Mouse (Mus musculus) embryonic facial prominence, embryonic 13.5 days (tissue): ENCODE measurements at regions not wholly inside any gene's neighbourhood (a gene's known extent, or its start where the extent isn't known, plus 50 kb on each side); places are given as distances from the start of the nearest gene placed in this dataset.
A peak's percentile ranks its signal among the peaks of the same experiment; 100 is the strongest.

Experiments
- ATAC-seq: fragments of 200-750 bp; cut with Nextera tagmentation; 2 replicates; pipeline ENCODE4 v1.8.0; 2017; ENCODE audit warnings: low read depth; ENCODE audit not compliant: insufficient number of reproducible peaks, insufficient read depth, low FRiP score, low TSS enrichment
- H3K27ac ChIP-seq: fragments of 300-500 bp; sonication (generic); 2 replicates; pipeline ENCODE4 v1.5.1; 2015; ENCODE audit warnings: moderate library complexity, mild to moderate bottlenecking, inconsistent platforms
- H3K27me3 ChIP-seq: fragments of 300-500 bp; sonication (generic); 2 replicates; pipeline ENCODE4 v1.6.1; 2015; ENCODE audit warnings: mild to moderate bottlenecking, inconsistent platforms
- H3K36me3 ChIP-seq: fragments of 300-500 bp; sonication (generic); 2 replicates; pipeline ENCODE4 v1.6.1; 2015; ENCODE audit warnings: mild to moderate bottlenecking, inconsistent platforms
- H3K4me1 ChIP-seq: fragments of 300-500 bp; sonication (generic); 2 replicates; pipeline ENCODE4 v1.6.1; 2015; ENCODE audit warnings: inconsistent platforms
- H3K4me2 ChIP-seq: fragments of 300-500 bp; sonication (generic); 2 replicates; pipeline ENCODE4 v1.6.1; 2015; ENCODE audit warnings: moderate library complexity, mild to moderate bottlenecking, inconsistent platforms
- H3K4me3 ChIP-seq: fragments of 300-500 bp; sonication (generic); 2 replicates; pipeline ENCODE4 v1.5.1; 2015; ENCODE audit warnings: mild to moderate bottlenecking, inconsistent platforms
- H3K9ac ChIP-seq: fragments of 300-500 bp; sonication (generic); 2 replicates; pipeline ENCODE4 v1.6.1; 2015; ENCODE audit warnings: mild to moderate bottlenecking, inconsistent platforms
- H3K9me3 ChIP-seq: fragments of 300-500 bp; sonication (generic); 2 replicates; pipeline ENCODE4 v1.6.1; 2016; ENCODE audit warnings: inconsistent platforms
- WGBS: fragments of 180-500 bp; shearing (Covaris S2); methylation state at CpG from one replicate; pipeline ENCODE4 v1.1.7; 2015; ENCODE audit warnings: mixed read lengths; 5-methylcytosine and 5-hydroxymethylcytosine counted together

GRCm38 (mm10) chr16:78697514-78698209, 121.2 kb upstream of the D16Ertd472e start:
- no peak for ATAC-seq
- Histone ChIP-seq H3K9me3 (no peaks in the 10 kb centered on the region), H3K36me3 (no peaks in the 10 kb centered on the region), H3K27me3 (no peaks in the 10 kb centered on the region), H3K4me3 (no peak overlapping the region), H3K27ac (no peak overlapping the region), H3K4me2 (no peak overlapping the region), H3K4me1 (peaks cover 9% of the 10 kb centered on the region), H3K9ac (no peak overlapping the region)
- WGBS: 47% methylated on average over 3 of the region's 3 CpGs

- no peak overlapping the region for H3K4me2 ChIP-seq
- no peaks in the 10 kb centered on the region for H3K9me3 ChIP-seq
- H3K27ac ChIP-seq: no peak overlapping the region
- no peak overlapping the region for H3K4me3 ChIP-seq
- H3K4me1 ChIP-seq: 0 out of 2 replicates have a peak, but pooled peaks cover 5% of the 10 kb centered on the region
- no peaks in the 10 kb centered on the region for H3K36me3 ChIP-seq
- no peaks in the 10 kb centered on the region for H3K27me3 ChIP-seq
- no peak for ATAC-seq
- no peak overlapping the region for H3K9ac ChIP-seq
Observed at GRCm38 (mm10) chr16:78688251-78688650, 111.7 kb upstream of the D16Ertd472e start.

GRCm38 (mm10) chr16:78685160-78685559, 108.7 kb upstream of the D16Ertd472e start:
- ATAC-seq: no peak
- H3K9ac ChIP-seq: no peak overlapping the region
- H3K36me3 ChIP-seq: no peaks in the 10 kb centered on the region
- WGBS: 11% methylated on average over 1 of the region's 1 CpGs
- no peaks in the 10 kb centered on the region for H3K9me3 ChIP-seq
- H3K27ac ChIP-seq: no peak overlapping the region
- H3K4me3 ChIP-seq: no peak overlapping the region
- no peaks in the 10 kb centered on the region for H3K27me3 ChIP-seq
- 0 out of 2 replicates have a peak, but pooled peaks cover 5% of the 10 kb centered on the region for H3K4me1 ChIP-seq
- H3K4me2 ChIP-seq: no peak overlapping the region

- no peak overlapping the region for H3K9ac ChIP-seq
- no peak overlapping the region for H3K4me2 ChIP-seq
- H3K27ac ChIP-seq: no peak overlapping the region
- 85% methylated on average over 8 of the region's 8 CpGs for WGBS
- no peaks in the 10 kb centered on the region for H3K36me3 ChIP-seq
- H3K9me3 ChIP-seq: no peaks in the 10 kb centered on the region
- H3K27me3 ChIP-seq: no peaks in the 10 kb centered on the region
- 0 out of 2 replicates have a peak, but pooled peaks cover 5% of the 10 kb centered on the region for H3K4me1 ChIP-seq
- ATAC-seq: no peak
- no peak overlapping the region for H3K4me3 ChIP-seq
Observed at GRCm38 (mm10) chr16:78684031-78684430, 107.5 kb upstream of the D16Ertd472e start.

GRCm38 (mm10) chr16:78661126-78661525, 84.6 kb upstream of the D16Ertd472e start:
- Histone ChIP-seq H3K4me1 (no peaks in the 10 kb centered on the region), H3K27me3 (no peaks in the 10 kb centered on the region), H3K4me3 (no peak overlapping the region), H3K9ac (no peak overlapping the region), H3K27ac (peak overlapping the region; percentile 48; the same call in 1 of the 2 replicates), H3K9me3 (no peaks in the 10 kb centered on the region), H3K4me2 (0 out of 2 replicates have a peak overlapping the region, but pooled peaks have one; percentile 7), H3K36me3 (no peaks in the 10 kb centered on the region)
- no peak for ATAC-seq
- WGBS: 46% methylated on average over 7 of the region's 7 CpGs

GRCm38 (mm10) chr16:78644710-78645109, 68.2 kb upstream of the D16Ertd472e start:
- Histone ChIP-seq H3K36me3 (no peaks in the 10 kb centered on the region), H3K9me3 (no peaks in the 10 kb centered on the region), H3K27ac (no peak overlapping the region), H3K9ac (no peak overlapping the region), H3K4me2 (no peak overlapping the region), H3K4me1 (no peaks in the 10 kb centered on the region; the same call in 1 of the 2 replicates), H3K27me3 (no peaks in the 10 kb centered on the region), H3K4me3 (no peak overlapping the region)
- WGBS: 0% methylated on average over 1 of the region's 1 CpGs
- ATAC-seq: no peak

- 33% methylated on average over 5 of the region's 5 CpGs for WGBS
- no peak for ATAC-seq
Observed at GRCm38 (mm10) chr16:78641717-78642116, 65.2 kb upstream of the D16Ertd472e start.

GRCm38 (mm10) chr16:78641205-78641604, 64.7 kb upstream of the D16Ertd472e start:
- Histone ChIP-seq H3K36me3 (no peaks in the 10 kb centered on the region), H3K27ac (no peak overlapping the region), H3K4me3 (no peak overlapping the region), H3K9me3 (no peaks in the 10 kb centered on the region), H3K9ac (no peak overlapping the region), H3K4me2 (no peak overlapping the region), H3K27me3 (no peaks in the 10 kb centered on the region), H3K4me1 (no peaks in the 10 kb centered on the region; the same call in 1 of the 2 replicates)
- no peak for ATAC-seq
- WGBS: 48% methylated on average over 3 of the region's 3 CpGs

More at GRCm38 (mm10) chr16:78641717-78642116, 65.2 kb upstream of the D16Ertd472e start:
- H3K36me3 ChIP-seq: no peaks in the 10 kb centered on the region
- H3K9ac ChIP-seq: no peak overlapping the region
- no peaks in the 10 kb centered on the region for H3K9me3 ChIP-seq
- no peak overlapping the region for H3K27ac ChIP-seq
- no peaks in the 10 kb centered on the region; the same call in 1 of the 2 replicates for H3K4me1 ChIP-seq
- no peaks in the 10 kb centered on the region for H3K27me3 ChIP-seq
- H3K4me2 ChIP-seq: no peak overlapping the region
- H3K4me3 ChIP-seq: no peak overlapping the region

GRCm38 (mm10) chr16:78637452-78637851, 60.9 kb upstream of the D16Ertd472e start:
- Histone ChIP-seq H3K9me3 (no peaks in the 10 kb centered on the region), H3K4me2 (no peak overlapping the region), H3K27me3 (no peaks in the 10 kb centered on the region), H3K9ac (no peak overlapping the region), H3K4me1 (no peaks in the 10 kb centered on the region; the same call in 1 of the 2 replicates), H3K4me3 (no peak overlapping the region), H3K36me3 (no peaks in the 10 kb centered on the region), H3K27ac (no peak overlapping the region)
- ATAC-seq: no peak
- 80% methylated on average over 6 of the region's 6 CpGs for WGBS

GRCm38 (mm10) chr16:78637015-78637414, 60.5 kb upstream of the D16Ertd472e start:
- WGBS: 35% methylated on average over 5 of the region's 5 CpGs

GRCm38 (mm10) chr16:78635774-78636173, 59.3 kb upstream of the D16Ertd472e start:
- Histone ChIP-seq H3K4me3 (no peak overlapping the region), H3K9me3 (no peaks in the 10 kb centered on the region), H3K36me3 (no peaks in the 10 kb centered on the region), H3K9ac (no peak overlapping the region), H3K27ac (no peak overlapping the region), H3K4me2 (no peak overlapping the region), H3K27me3 (no peaks in the 10 kb centered on the region), H3K4me1 (no peaks in the 10 kb centered on the region)
- no peak for ATAC-seq
- WGBS: 84% methylated on average over 5 of the region's 5 CpGs

More at GRCm38 (mm10) chr16:78637015-78637414, 60.5 kb upstream of the D16Ertd472e start:
- Histone ChIP-seq H3K4me3 (no peak overlapping the region), H3K27ac (no peak overlapping the region), H3K27me3 (no peaks in the 10 kb centered on the region), H3K4me1 (no peaks in the 10 kb centered on the region; the same call in 1 of the 2 replicates), H3K9ac (no peak overlapping the region), H3K36me3 (no peaks in the 10 kb centered on the region), H3K9me3 (no peaks in the 10 kb centered on the region), H3K4me2 (no peak overlapping the region)
- ATAC-seq: no peak

- 22% methylated on average over 8 of the region's 8 CpGs for WGBS
- no peak overlapping the region for H3K4me2 ChIP-seq
Observed at GRCm38 (mm10) chr16:78635257-78635656, 58.7 kb upstream of the D16Ertd472e start.

More at GRCm38 (mm10) chr16:78635257-78635656, 58.7 kb upstream of the D16Ertd472e start:
- ATAC-seq: 0 out of 2 replicates have a peak, but pooled peaks have one; percentile 49
- no peaks in the 10 kb centered on the region for H3K9me3 ChIP-seq
- H3K36me3 ChIP-seq: no peaks in the 10 kb centered on the region
- H3K9ac ChIP-seq: no peak overlapping the region
- H3K4me3 ChIP-seq: no peak overlapping the region
- no peak overlapping the region for H3K27ac ChIP-seq
- H3K4me1 ChIP-seq: no peaks in the 10 kb centered on the region
- no peaks in the 10 kb centered on the region for H3K27me3 ChIP-seq
